Mouse (Mus musculus) liver, adult 2 months (tissue): ENCODE measurements at regions not wholly inside any gene's neighbourhood (a gene's known extent, or its start where the extent isn't known, plus 50 kb on each side); places are given as distances from the start of the nearest gene placed in this dataset.

Experiments used
- CTCF ChIP-seq: fragments of 200-500 bp; IDR thresholded peaks from 2 replicates; pipeline ENCODE4 v1.5.1; 2011; ENCODE audit warnings: low read depth, low read length, control low read depth
- POLR2A ChIP-seq: fragments of 200-500 bp; IDR thresholded peaks from 2 replicates; pipeline ENCODE4 v1.6.1; 2011; ENCODE audit warnings: low read length, control low read depth; ENCODE audit not compliant: insufficient read depth; ENCODE audit errors: extremely low read depth

DNA sequence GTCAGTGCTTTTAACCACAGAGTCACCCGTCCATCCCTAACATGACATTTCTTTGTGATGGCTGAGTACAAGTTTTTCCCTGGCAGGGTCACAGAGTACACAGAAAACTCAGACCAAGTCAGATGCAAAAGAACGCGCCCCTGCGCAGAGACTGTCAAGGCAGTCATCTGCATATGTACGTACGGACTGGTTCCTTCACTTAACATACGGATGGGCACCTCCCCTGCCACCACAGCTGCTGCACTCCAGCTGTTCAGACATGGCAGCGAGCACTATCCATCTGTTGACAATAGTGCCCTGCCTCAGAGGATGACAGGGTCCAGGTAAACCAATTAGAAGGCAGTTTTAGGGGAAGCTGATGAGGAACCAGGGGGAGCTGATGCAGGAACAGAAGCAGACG, 63.3 kb upstream of the Sulf2 start:
- TF ChIP-seq POLR2A, result no peak
- TF ChIP-seq CTCF, result no peak
